17 mouse cellular contexts compared by ENCODE assay signal in the genomic region with DNA sequence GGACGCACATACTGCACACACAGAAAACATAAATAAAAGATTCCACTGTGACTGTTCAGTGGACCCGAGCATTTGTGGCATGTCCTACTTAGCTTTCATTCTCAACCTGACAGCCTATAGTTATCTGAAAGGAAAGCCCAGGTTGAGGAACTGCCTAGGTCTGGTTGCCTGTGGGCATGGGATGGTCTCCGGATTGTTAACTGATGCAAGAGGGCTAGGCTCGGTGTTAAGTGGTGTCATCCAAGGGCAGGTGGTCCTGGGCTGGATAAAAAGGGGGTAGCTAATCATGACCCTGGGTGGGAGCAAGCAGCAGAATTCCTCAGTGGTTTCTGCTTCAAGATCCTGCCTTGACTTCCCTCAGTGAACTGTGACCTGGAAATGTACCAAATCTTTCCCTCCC.
"Had no signal": no experiment of that assay in that cellular context is flagged by ENCODE, and none has a peak within 500 bp of the region (broad histone marks: within the 10 kb centered on the region; RNA-seq: fewer than 3 reads in every experiment).

No protein-coding gene starts in this region.

- H3K36me3 ChIP-seq: midbrain, embryonic 10.5 days; midbrain, embryonic 12.5 days; neural tube, embryonic 13.5 days; neural tube, embryonic 15.5 days; stomach, embryonic 15.5 days had no signal

- H3K9me3 ChIP-seq: midbrain, embryonic 10.5 days; midbrain, embryonic 12.5 days; neural tube, embryonic 13.5 days; neural tube, embryonic 15.5 days; stomach, embryonic 15.5 days had no signal

- ATAC-seq: midbrain, embryonic 16.5 days had no signal

- H3K9ac ChIP-seq: liver, postnatal 0 days; lung, embryonic 14.5 days; midbrain, embryonic 12.5 days; neural tube, embryonic 13.5 days; neural tube, embryonic 15.5 days; stomach, embryonic 15.5 days had no signal

- H3K4me2 ChIP-seq: lung, embryonic 14.5 days; midbrain, embryonic 12.5 days; neural tube, embryonic 13.5 days; neural tube, embryonic 15.5 days; stomach, embryonic 15.5 days had no signal

- H3K27ac ChIP-seq: midbrain, embryonic 10.5 days; midbrain, embryonic 12.5 days; neural tube, embryonic 13.5 days; neural tube, embryonic 15.5 days; stomach, embryonic 15.5 days; stomach, postnatal 0 days had no signal

- H3K4me3 ChIP-seq: midbrain, embryonic 10.5 days; midbrain, embryonic 12.5 days; myocyte; neural tube, embryonic 13.5 days; neural tube, embryonic 15.5 days; stomach, embryonic 15.5 days had no signal

- DNase-seq: liver, postnatal 0 days; lung, embryonic 14.5 days; lung, postnatal 10 days; lung, postnatal 4 days; midbrain, embryonic 14.5 days; right cerebral cortex, postnatal 14 days; thymus, adult 2 months; thymus, postnatal 25 days; thymus, postnatal 4 days had no signal

- H3K4me1 ChIP-seq: midbrain, embryonic 10.5 days; midbrain, embryonic 12.5 days; neural tube, embryonic 13.5 days; neural tube, embryonic 15.5 days; stomach, embryonic 15.5 days had no signal

- H3K27me3 ChIP-seq: midbrain, embryonic 12.5 days; neural tube, embryonic 13.5 days; neural tube, embryonic 15.5 days; stomach, embryonic 15.5 days had no signal
